Mouse (Mus musculus) MEL (cell line): ENCODE data around the gene Amhr2. TPM values are rescaled to one million over a fixed set of nuclear protein-coding genes. Genes with fewer than 3 reads are reported as not detected.

ENCODE experiments used
- DNase-seq: peaks from one replicate; pipeline ENCODE4 v3.0.0; 2011; ENCODE audit warnings: low read depth, low spot score
- H3K27ac ChIP-seq: 2 replicates; pipeline ENCODE4 v1.5.1; 2012; ENCODE audit warnings: low read depth, mild to moderate bottlenecking, control low read depth, low read length, moderate library complexity; ENCODE audit not compliant: control insufficient read depth
- H3K27me3 ChIP-seq, 2 experiments: fragments of 150-350 bp in 1 of 2; sonication (generic) in 1 of 2; 2 replicates each; pipeline ENCODE4 v1.6.1; 2012; ENCODE audit warnings: low read length in 2 of 2, mild to moderate bottlenecking in 2 of 2, improper control_type of control experiment in 1 of 2, moderate library complexity in 1 of 2; ENCODE audit not compliant: insufficient read depth in 2 of 2, control insufficient read depth in 1 of 2
- H3K36me3 ChIP-seq, 2 experiments: 2 replicates each; pipeline ENCODE4 v1.6.1; 2012 to 2014; ENCODE audit warnings: low read length in 2 of 2, improper control_type of control experiment in 1 of 2, inconsistent platforms in 1 of 2, mild to moderate bottlenecking in 1 of 2; ENCODE audit not compliant: insufficient read depth in 2 of 2, control insufficient read depth in 1 of 2
- H3K4me1 ChIP-seq, 2 experiments: fragments of 150-350 bp in 1 of 2; sonication (generic) in 1 of 2; 2 replicates each; pipeline ENCODE4 v1.6.1; 2012; ENCODE audit warnings: low read length in 2 of 2, improper control_type of control experiment in 1 of 2, mild to moderate bottlenecking in 1 of 2; ENCODE audit not compliant: insufficient read depth in 2 of 2, control insufficient read depth in 1 of 2
- H3K4me3 ChIP-seq, 2 experiments: fragments of 150-350 bp in 1 of 2; sonication (generic) in 1 of 2; 2 replicates each; pipeline ENCODE4 v1.5.1; 2012; ENCODE audit warnings: low read depth in 2 of 2, low read length in 2 of 2, mild to moderate bottlenecking in 2 of 2, moderate library complexity in 2 of 2, control low read depth in 1 of 2, improper control_type of control experiment in 1 of 2; ENCODE audit not compliant: control insufficient read depth in 1 of 2, insufficient read depth in 1 of 2
- H3K79me2 ChIP-seq: 2 replicates; pipeline ENCODE4 v1.6.1; 2012; ENCODE audit warnings: mild to moderate bottlenecking, low read length, moderate library complexity; ENCODE audit not compliant: control insufficient read depth, poor library complexity, insufficient read depth
- H3K9ac ChIP-seq: 2 replicates; pipeline ENCODE4 v1.6.1; 2012; ENCODE audit warnings: low read depth, mild to moderate bottlenecking, control low read depth, low read length, moderate library complexity; ENCODE audit not compliant: control insufficient read depth, poor library complexity, severe bottlenecking
- H3K9me3 ChIP-seq: fragments of 150-350 bp; sonication (generic); replicated peaks from 2 replicates; pipeline ENCODE4 v1.6.1; 2012; ENCODE audit warnings: mild to moderate bottlenecking, low read length, improper control_type of control experiment, moderate library complexity; ENCODE audit not compliant: insufficient read depth
- CHD1 ChIP-seq: IDR thresholded peaks from 2 replicates; pipeline ENCODE4 v1.6.1; 2012; ENCODE audit warnings: low read depth, mild to moderate bottlenecking, inconsistent platforms, low read length, improper control_type of control experiment
- CTCF ChIP-seq, 3 experiments: IDR thresholded peaks in 2 of 3; conservative IDR thresholded peaks in 1 of 3; 2 replicates each; pipeline ENCODE4 v1.5.1; 2011 to 2012; ENCODE audit warnings: low read length in 3 of 3, low read depth in 2 of 3, mild to moderate bottlenecking in 2 of 3, improper control_type of control experiment in 1 of 3, inconsistent platforms in 1 of 3, mixed read lengths in 1 of 3, moderate library complexity in 1 of 3; ENCODE audit not compliant: control insufficient read depth in 1 of 3, insufficient read depth in 1 of 3, poor library complexity in 1 of 3, severe bottlenecking in 1 of 3
- EP300 ChIP-seq, 2 experiments: IDR thresholded peaks; 2 replicates each; pipeline ENCODE4 v1.6.1; 2011; ENCODE audit warnings: improper control_type of control experiment in 2 of 2, low read length in 2 of 2, low read depth in 1 of 2, mild to moderate bottlenecking in 1 of 2
- JUND ChIP-seq: IDR thresholded peaks from 2 replicates; pipeline ENCODE4 v1.6.1; 2011; ENCODE audit warnings: low read depth, mild to moderate bottlenecking, improper control_type of control experiment, low read length
- KAT2A ChIP-seq: conservative IDR thresholded peaks from 2 replicates; pipeline ENCODE4 v1.6.1; 2012; ENCODE audit warnings: low read depth, low read length, improper control_type of control experiment, inconsistent platforms
- MAFK ChIP-seq: IDR thresholded peaks from 2 replicates; pipeline ENCODE4 v1.6.1; 2011; ENCODE audit warnings: low read depth, mild to moderate bottlenecking, low read length, improper control_type of control experiment, borderline replicate concordance
- MAZ ChIP-seq: IDR thresholded peaks from 2 replicates; pipeline ENCODE4 v1.6.1; 2012; ENCODE audit warnings: low read depth, mild to moderate bottlenecking, inconsistent platforms, low read length, improper control_type of control experiment
- MEF2A ChIP-seq: IDR thresholded peaks from 2 replicates; pipeline ENCODE4 v1.6.1; 2014; ENCODE audit warnings: low read depth, mild to moderate bottlenecking, inconsistent platforms, low read length, improper control_type of control experiment; ENCODE audit not compliant: poor library complexity, insufficient replicate concordance, severe bottlenecking; ENCODE audit errors: extremely low read depth
- MXI1 ChIP-seq: IDR thresholded peaks from 2 replicates; pipeline ENCODE4 v1.6.1; 2011; ENCODE audit warnings: mild to moderate bottlenecking, low read depth, low read length, improper control_type of control experiment
- POLR2A ChIP-seq, 2 experiments: IDR thresholded peaks; 2 replicates each; pipeline ENCODE4 v1.6.1; 2011 to 2012; ENCODE audit warnings: low read length in 2 of 2, mild to moderate bottlenecking in 2 of 2, control low read depth in 1 of 2, improper control_type of control experiment in 1 of 2, low read depth in 1 of 2, moderate library complexity in 1 of 2; ENCODE audit not compliant: control insufficient read depth in 1 of 2, insufficient read depth in 1 of 2, poor library complexity in 1 of 2
- POLR2AphosphoS5 ChIP-seq: IDR thresholded peaks from 2 replicates; pipeline ENCODE4 v1.6.1; 2012; ENCODE audit warnings: low read depth, borderline replicate concordance, mild to moderate bottlenecking, inconsistent platforms, low read length, moderate library complexity, mixed read lengths
- RAD21 ChIP-seq: IDR thresholded peaks from 2 replicates; pipeline ENCODE4 v1.6.1; 2011; ENCODE audit warnings: mild to moderate bottlenecking, low read depth, low read length, improper control_type of control experiment
- SIN3A ChIP-seq: IDR thresholded peaks from 2 replicates; pipeline ENCODE4 v1.6.1; 2012; ENCODE audit warnings: low read length, improper control_type of control experiment, inconsistent platforms
- UBTF ChIP-seq: IDR thresholded peaks from 2 replicates; pipeline ENCODE4 v1.6.1; 2012; ENCODE audit warnings: low read depth, mild to moderate bottlenecking, inconsistent platforms, low read length, improper control_type of control experiment, moderate library complexity, borderline replicate concordance; ENCODE audit not compliant: insufficient read depth
- USF1 ChIP-seq: IDR thresholded peaks from 2 replicates; pipeline ENCODE4 v1.6.1; 2014; ENCODE audit warnings: low read depth, mild to moderate bottlenecking, inconsistent platforms, low read length, improper control_type of control experiment, moderate library complexity
- ZC3H11A ChIP-seq: IDR thresholded peaks from 2 replicates; pipeline ENCODE4 v1.6.1; 2012; ENCODE audit warnings: low read depth, mild to moderate bottlenecking, inconsistent platforms, low read length, improper control_type of control experiment
- ZKSCAN1 ChIP-seq: IDR thresholded peaks from 2 replicates; pipeline ENCODE4 v1.6.1; 2012; ENCODE audit warnings: low read depth, mild to moderate bottlenecking, inconsistent platforms, low read length, improper control_type of control experiment, moderate library complexity
- ZMIZ1 ChIP-seq: IDR thresholded peaks from 2 replicates; pipeline ENCODE4 v1.6.1; 2012; ENCODE audit warnings: low read depth, mild to moderate bottlenecking, inconsistent platforms, low read length, improper control_type of control experiment, moderate library complexity
- ZNF384 ChIP-seq: IDR thresholded peaks from 2 replicates; pipeline ENCODE4 v1.6.1; 2012; ENCODE audit warnings: low read depth, mild to moderate bottlenecking, inconsistent platforms, low read length, improper control_type of control experiment
- polyA plus RNA-seq, 2 experiments: library from polyadenylated mRNA; stranded (reverse) in 1 of 2; unstranded in 1 of 2; fragments of >175 nt in 1 of 2; fragments of >200 nt in 1 of 2; gene quantifications; 2 replicates each; pipeline versions ENCODE4 v1.2.1 to v1.2.4; 2012; ENCODE audit warnings: low replicate concordance in 2 of 2, low read depth in 1 of 2; ENCODE audit not compliant: insufficient read length in 2 of 2, insufficient read depth in 1 of 2, missing spikeins in 1 of 2
- total RNA-seq: library from RNA; depleted of rRNA; stranded (reverse); fragments of 300-350 nt; gene quantifications from 2 replicates; pipeline ENCODE4 v1.2.3, GENCODE M21; 2012

Amhr2 gene
- total and polyA plus RNA-seq, 3 experiments: 6.9 to 22.7 TPM; not detected in 1

DNA sequence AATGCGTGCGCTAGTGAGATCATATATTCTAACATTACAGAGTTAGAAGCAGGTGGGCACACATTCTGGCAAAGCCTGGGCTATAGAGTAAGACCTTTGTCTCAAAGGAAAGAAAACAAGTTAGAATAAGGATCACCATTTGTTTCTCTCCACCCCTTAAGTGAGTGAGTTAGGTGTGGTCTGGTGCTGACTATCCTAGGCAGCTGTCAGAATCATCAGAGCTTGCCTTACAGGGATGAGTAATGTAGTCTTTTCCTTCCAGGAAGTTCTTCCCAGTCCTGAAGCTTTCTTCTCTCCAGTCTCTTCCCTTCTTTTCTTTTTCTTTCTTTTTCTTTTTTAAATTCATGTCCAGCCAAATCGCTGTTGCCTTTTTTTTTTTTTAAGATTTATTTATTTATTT lies 43.0 kb upstream of the Amhr2 start:
- no peak for TF ChIP-seq ZC3H11A
- no peak for TF ChIP-seq MEF2A
- Histone ChIP-seq H3K27ac (no peak overlapping the region), H3K4me1 (peaks cover 7 to 14% of the 10 kb centered on the region in 2 experiments), H3K9me3 (no peaks in the 10 kb centered on the region), H3K4me3 (no peak overlapping the region), H3K9ac (no peak overlapping the region), H3K36me3 (peaks cover 0 to 11% of the 10 kb centered on the region in 2 experiments; a peak in 2 of 4 replicates), H3K27me3 (no peaks in the 10 kb centered on the region), H3K79me2 (peaks cover 8% of the 10 kb centered on the region)
- no peak for DNase-seq

DNA sequence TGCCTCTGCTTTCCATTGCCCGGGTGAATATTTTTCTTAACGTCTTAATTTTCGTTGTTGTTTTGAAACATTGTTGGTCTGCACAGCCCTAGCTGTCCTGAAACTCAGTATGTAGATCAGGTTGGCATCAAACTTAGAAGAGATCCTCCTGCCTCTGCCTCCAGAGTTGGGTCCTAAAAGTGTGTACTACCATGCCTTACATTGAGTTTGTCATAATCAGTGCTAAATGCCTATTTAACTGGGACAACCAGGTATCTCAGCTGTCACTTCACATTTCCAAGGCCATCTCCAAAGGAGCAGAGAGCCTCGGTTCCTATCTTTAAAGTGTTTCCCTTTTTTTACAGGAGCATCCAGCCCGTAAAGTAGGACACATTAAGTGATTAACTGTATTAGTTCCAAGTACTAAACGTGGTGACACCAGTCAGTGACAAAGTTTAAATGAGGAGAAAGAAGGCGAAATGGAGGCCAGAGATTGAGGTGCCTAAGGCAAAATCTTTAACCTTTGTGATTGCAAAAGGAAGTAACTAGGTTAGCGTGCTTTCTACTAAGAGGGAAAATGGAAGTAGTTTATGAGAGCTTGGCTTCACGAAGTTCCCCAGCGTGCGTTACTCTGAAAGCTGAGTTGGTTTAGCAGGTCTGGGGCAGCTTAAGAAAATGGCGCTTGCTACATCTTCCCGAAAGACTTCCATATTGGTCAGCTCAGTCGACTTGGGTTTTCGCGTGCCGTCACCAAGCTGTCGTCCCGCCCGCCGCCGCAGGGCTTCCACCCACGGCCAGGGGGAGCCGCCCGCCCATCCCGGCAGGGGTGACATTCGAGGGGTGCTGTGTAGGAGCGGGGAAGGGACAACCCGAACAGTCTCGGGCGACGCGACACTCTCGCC lies 40.3 kb upstream of the Amhr2 start:
- Histone ChIP-seq H3K9ac (peak overlapping the region; percentile 87), H3K4me1 (peaks cover 7 to 24% of the 10 kb centered on the region in 2 experiments), H3K36me3 (peaks cover 2 to 29% of the 10 kb centered on the region in 2 experiments), H3K79me2 (peaks cover 23% of the 10 kb centered on the region), H3K4me3 (peak overlapping the region; percentile 62 to 68), H3K27ac (peak overlapping the region; percentile 94), H3K27me3 (no peaks in the 10 kb centered on the region), H3K9me3 (no peaks in the 10 kb centered on the region)
- TF ChIP-seq KAT2A (no peak), ZC3H11A (no peak), CTCF (IDR thresholded peaks at IDR 0.05 in 2 of 3, conservative IDR thresholded peaks at IDR 0.05 in 1 of 3; ENCODE audit: control insufficient read depth in 1 of 3, insufficient read depth in 1 of 3, low read depth in 2 of 3, low read length in 3 of 3, poor library complexity in 1 of 3, severe bottlenecking in 1 of 3) (peak; percentile 3 to 20 (median 18); a peak in 2 of 6 replicates), ZMIZ1 (peak; percentile 75), CHD1 (0 out of 2 replicates have a peak, but pooled peaks have one; percentile 96), ZKSCAN1 (no peak), JUND (0 out of 2 replicates have a peak, but pooled peaks have one; percentile 51), MAFK (no peak), ZNF384 (no peak), POLR2AphosphoS5 (peak; percentile 97; the same call in 1 of the 2 replicates), UBTF (peak; percentile 90; the same call in 1 of the 2 replicates), EP300 (IDR thresholded peaks at IDR 0.05; ENCODE audit: low read depth in 1 of 2, low read length in 2 of 2) (peak in 1 of 2 experiments; percentile 20; a peak in 1 of 4 replicates), MAZ (peak; percentile 85), SIN3A (peak; percentile 71; the same call in 1 of the 2 replicates), MXI1 (peak; percentile 55), RAD21 (no peak), USF1 (no peak), POLR2A (IDR thresholded peaks at IDR 0.05; ENCODE audit: control insufficient read depth in 1 of 2, insufficient read depth in 1 of 2, low read depth in 1 of 2, low read length in 2 of 2, poor library complexity in 1 of 2) (peak in 1 of 2 experiments; percentile 96; a peak in 2 of 4 replicates)
- DNase-seq: peak; percentile 70
